Mouse (Mus musculus) testis, postnatal 14 days (tissue): ENCODE data around the gene H2afy2.

Source experiments
- DNase-seq: peaks from one replicate; pipeline ENCODE4 v3.0.0; 2021; ENCODE audit warnings: low spot score

The H2afy2 gene

DNA sequence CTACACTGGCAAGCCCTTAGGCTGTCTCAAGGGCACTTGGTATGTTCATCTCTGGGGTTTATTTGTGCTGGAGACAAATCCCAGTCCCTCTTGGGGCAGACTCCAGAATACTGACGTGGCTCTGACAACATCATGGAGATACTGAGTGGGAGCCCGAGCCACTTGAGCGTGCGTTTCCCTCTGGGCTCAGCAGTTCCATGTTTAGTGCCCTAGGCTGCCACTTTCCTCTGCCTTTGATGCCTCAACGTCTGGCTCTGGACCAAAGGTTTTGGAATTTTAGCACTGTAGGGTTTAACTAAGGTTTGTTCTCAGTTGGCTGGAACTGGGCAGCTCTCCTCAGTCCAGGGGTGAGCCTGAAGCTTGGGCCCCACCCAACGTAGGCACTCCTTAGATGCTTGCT is 60.7 kb downstream of the H2afy2 start:
- DNase-seq: no peak

DNA sequence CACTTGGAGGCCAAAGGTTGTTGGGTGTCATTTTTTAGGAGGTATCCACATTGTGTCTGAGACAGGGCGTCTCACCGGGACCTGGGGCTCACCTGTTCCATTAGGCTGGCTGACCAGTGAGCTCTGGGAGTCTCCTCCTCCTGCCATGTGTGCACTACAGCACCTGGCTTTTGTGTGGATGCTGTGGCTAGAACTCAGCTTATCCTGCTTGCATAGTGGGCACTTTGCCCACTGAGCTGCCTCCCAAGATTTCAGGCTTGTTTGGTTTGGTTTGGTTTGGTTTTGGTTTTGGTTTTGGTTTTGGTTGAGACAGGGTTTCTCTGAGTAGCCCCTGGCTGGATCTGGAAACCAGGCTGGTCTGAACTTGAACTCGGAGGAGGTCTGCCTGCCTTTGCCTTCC is 61.7 kb downstream of the H2afy2 start:
- DNase-seq: no peak

DNA sequence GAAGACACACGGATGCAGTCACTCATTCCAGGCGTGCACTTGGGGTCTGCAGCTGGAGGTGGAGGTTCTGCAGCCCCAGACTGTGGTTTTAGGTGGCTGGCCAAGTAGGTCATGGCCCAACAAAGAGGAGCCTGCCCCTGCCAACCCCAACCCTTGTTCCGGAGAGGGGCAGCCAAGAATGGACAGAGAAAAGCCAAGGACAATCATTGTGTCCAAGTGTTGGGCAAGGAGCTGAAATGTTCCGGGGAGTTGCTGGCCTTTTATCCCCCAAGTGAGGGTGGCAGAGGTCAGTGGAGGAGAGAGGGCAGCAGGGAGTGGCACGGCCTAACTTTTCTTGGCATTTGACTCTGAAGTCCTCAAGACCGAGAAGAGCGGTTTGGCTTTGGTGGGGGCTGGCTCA is 63.6 kb downstream of the H2afy2 start:
- no peak for DNase-seq

DNA sequence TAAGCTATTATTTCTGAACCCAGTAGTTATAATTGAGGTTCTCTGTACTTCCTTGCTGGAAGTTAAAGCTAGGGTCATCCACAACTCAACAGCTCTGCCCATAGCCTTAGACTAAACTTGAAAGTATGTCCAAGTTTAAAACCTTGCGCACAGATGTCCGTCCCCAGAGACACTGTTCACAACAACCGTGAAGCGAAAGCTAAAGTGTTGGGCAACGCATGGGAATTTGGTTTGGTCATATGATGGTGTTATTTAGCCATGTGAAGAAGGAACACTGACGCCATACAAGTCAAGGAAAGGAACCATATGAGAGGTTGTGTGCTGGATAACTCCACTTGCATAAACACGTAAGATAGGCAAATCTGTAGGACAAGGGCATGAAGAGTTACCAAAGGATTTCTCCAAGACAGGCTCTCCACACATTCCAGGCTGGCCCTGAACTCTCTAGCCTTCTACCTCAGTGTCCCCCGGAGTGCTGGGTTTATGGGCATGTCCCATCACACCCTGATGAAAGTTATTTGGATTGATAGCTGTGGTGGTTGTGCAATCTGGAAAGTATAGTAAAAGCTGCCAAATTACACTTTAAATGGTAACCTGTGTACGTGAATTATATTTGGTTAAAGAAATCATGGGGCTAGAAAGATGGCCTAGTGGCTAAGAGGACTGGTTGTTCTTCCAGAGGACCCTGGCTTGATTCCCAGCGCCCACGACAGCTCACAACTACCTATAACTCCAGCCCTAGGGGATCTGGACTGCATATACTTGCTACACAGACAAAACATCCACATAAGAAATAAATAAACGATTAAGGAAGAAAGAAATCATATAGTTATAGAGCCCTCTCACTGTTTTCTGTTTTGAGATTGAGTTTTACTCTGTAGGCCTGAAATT is 66.3 kb downstream of the H2afy2 start:
- DNase-seq: no peak

DNA sequence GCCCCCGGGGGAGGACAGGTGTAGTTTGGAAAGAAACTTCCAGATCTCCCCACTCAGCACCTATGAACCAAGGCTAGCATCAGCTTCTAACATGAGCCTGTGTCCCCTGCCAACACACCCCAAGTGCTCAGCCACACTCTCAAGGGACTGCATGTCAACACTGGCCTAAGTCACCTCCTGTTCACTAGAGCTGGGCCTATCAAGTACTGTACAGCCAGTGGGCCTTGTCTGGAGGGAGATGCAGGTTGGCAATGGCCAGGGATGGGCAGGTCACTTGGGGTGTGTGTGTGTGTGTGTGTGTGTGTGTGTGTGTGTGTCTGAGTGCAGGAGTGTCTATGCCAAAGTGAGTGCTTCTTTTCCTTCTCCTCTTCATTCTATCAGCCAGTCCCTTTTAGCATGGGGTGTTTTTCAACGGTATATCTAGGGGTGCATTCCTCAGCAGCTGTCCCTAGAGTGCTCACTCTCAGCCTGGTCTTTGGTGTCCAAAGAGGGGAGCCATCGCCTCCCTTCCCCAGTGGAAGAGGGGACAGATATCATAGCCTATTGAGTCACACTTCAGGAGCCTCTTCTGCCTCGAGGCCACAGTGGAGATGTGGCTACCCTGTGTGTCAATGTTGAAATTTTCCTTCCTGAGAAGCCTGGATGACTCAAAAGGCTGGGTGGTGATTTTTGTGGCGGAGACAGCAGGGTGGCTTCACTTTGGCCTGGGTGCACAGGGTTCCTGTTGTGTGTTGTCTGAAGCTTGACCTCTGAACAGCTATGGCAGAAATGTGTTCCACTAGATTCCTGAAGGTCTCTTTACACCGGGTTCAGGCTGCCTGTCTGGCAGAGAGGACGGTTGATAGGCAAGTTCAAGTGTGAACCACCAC is 67.7 kb downstream of the H2afy2 start:
- no peak for DNase-seq

DNA sequence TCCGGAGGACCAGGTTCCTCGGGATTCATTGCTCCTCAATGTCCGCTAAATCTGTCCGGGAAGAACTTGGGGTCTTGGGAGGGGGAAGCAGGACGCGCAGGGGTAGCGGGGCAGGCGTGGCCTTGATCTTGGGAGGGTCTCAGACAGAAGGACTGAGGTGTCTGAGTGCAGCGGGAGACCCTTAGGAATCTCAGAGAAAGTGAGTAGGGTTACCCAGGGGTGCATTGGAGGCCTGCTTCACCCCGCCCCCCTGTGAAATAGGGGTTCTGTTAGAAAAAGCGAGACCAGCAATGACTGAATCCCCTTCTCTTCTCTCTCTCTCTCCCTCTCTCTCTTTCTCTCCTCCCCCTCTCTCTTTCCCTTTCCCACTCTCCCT is 68.5 kb downstream of the H2afy2 start:
- DNase-seq: no peak

DNA sequence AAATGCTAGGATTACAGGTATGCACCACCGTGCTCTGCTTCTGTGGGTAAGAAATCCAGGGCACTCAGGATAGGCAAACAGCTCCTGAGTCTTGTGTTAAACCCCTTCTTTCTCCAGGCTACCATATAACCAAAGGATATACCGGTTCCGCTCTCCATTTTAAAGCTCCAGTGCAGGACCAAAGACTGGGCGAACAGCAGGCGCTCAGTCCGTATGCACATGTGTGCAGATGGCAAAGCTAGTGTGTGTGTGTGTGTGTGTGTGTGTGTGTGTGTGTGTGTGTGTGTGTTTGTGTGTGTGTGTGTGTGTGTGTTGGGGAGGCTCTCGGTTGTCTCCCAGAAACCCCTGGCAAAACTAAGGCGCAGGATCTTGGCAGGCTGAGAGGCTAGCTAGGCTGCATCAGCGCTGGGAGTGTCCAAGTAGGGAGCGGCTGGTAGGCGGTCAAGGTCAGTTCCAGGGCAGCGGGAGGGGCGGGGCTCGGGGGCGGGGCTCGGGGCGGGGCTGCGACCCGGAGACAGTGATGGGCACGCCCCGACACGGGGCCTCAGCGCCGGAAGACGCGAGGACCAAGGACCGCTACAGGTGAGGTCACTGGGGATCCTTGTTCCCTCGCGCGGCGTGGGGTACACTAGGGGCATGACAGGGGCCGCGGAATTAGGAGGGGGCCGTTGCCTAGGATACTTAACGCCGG is 69.0 kb downstream of the H2afy2 start, which contains the start of gene Aifm2:
Gene Aifm2 (plus strand): TSS at position 493 of the 691 bp plus-strand sequence.
- peak; percentile 70 for DNase-seq

DNA sequence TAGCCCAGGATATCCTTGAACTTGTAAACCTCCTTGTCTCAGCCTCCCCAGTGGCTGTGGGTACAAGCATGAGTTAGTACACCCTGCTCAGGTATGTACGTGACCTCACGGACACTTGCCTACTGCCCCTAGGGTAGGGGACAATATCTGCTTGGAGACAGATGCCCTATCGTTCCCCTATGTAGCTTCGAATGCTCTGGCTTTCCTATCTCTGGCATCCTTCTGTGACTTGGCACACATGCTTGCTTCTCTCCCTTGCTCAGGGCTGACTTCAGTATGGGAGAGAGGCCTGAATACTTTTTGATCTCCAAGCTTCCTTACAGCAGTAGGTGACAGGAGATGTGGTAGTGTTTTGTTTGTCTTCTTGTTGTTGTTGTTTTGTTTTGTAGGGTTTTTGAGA is 69.8 kb downstream of the H2afy2 start:
- no peak for DNase-seq

DNA sequence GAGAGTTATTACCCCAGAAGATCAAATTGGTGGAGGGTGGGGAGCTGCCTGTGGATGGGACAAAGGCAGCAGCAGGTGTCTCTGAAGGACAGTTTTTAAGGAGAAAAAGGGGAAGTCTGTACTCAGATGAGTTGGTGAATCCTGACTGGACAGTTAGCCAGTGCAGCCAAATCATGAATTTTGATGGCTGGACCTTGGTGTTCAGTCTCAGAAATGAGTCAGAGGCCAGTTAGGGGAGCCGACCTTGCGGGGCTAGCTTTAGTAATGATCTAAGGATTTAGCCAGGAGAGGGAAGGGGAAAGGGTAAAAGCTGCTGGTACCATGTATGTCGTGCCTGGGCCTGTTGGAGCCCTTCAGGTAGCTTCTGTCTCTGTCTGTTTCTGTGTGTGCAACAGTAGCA is 70.3 kb downstream of the H2afy2 start:
- no peak for DNase-seq

DNA sequence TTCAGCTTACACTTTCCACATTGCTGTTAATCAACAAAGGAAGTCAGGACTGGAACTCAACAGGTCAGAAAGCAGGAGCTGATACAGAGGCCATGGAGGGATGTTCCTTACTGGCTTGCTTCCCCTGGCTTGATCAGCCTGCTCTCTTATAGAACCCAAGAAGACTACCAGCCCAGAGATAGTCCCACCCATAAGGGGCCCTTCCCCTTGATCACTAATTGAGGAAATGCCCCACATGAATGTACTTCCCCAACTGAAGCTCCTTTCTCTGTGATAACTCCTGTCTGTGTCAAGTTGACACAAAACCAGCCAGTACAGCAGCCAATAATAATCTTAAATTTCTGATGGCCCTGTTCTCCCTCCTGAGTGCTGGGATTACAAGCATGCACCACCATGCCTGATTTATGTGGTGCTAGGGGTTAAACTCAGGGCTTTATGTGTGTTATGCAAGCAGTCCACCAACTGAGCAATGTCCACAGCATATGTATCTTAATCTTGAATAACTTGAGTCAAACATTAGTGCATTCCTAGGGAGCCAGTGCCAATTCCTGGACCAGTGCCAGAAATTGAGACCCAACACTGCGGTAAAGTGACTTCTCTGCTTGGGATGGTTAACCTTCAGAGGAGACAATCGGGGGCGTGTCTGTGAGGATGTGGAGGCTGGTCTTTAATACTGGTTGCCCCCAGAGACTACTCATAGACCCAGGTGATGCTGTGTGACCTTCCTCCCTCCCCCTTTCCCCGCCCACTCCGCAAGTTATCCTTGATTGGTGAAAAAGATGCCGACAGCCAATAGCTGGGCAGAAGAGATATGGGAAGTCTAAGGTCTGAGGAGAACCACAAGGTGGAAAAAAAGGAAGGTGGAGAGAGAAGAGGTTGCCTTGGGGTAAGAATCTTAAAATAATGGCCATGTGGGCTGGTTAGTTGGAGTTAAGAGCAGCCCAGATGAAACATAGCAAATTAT is 77.3 kb downstream of the H2afy2 start:
- no peak for DNase-seq

DNA sequence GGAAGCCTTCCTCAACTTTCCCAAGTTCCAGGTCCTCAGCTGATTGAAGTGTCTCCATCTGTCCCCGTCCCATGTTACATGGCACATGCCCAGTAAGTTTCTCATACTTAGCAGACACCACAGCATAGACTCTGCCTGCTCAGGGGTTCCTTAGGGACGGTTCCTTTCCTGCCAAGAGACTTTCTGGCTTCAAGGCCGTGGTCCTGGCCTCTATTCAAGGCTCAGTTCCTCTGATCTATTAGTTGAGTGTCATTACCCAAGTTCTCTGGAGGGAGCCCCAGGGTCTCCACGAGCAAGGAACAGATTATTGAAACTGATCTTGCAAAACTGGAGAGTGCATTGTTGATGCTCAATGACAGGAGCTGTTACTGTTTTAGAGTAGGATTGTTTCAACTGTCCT is 79.3 kb downstream of the H2afy2 start:
- DNase-seq: peak; percentile 44

DNA sequence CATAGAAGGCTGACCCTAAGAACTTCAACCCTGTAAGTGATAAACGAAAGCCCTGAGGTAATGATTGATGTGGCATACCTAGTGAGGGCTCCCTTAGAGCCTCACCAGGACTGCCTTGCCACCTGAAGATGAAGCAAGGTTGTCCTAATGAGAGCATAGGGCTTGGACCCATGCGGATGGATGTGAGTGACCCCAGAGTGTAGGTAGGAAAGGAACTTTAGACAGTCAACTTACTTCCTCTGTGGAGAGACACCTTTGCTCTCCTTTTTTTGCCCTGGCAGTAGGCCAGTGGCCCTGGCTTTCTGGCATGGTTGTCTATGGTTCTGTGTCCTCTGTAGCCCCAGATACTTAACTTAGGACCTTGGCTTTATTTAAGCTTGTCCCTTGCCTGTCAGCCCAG is 86.9 kb downstream of the H2afy2 start:
- no peak for DNase-seq

DNA sequence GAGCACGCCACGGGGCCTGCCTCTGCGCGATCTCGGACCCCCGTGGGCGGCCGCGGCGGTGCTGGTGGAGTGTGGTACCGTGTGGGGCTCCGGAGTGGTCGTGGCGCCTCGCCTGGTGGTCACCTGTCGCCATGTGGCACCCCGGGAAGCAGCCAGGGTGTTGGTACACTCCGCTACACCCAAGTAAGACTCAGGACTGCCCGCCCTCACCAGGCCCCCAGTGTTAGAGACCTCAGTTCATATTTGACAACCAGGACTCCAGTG is 87.5 kb downstream of the H2afy2 start:
- DNase-seq: no peak

DNA sequence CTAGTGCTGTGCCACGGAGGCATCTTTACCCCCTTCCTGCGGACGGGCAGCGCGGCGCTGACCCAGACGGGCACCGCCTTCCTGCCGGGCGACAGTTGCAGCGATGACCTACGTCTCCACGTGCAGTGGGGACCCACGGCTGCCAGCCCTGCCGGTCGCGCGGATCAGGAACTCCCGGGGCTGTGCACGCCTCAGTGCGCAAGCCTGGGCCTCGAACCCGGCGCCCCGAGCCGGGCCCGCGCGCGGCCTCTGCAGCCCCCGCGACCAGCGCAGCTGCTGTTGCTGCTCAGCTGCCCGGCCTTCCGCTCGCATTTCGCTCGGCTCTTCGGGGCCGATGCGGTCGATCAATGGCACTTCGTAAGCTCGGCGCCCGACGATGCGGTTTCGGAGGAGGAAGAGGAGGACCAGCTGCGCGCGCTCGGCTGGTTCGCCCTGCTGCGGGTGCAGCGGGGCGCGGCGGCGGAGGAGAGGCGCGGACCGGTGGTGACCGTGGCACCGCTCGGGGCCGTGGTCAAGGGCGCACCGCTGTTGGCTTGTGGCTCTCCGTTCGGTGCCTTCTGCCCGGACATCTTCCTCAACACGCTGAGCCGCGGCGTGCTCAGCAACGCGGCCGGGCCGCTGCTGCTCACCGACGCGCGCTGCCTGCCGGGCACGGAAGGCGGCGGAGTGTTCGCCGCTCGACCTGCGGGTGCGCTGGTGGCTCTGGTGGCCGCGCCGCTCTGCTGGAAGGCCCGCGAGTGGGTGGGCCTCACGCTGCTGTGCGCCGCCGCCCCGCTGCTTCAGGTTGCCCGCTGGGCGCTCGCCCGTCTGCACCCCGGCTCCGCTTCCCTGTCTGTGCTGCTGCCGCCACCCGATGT is 88.0 kb downstream of the H2afy2 start:
- no peak for DNase-seq

DNA sequence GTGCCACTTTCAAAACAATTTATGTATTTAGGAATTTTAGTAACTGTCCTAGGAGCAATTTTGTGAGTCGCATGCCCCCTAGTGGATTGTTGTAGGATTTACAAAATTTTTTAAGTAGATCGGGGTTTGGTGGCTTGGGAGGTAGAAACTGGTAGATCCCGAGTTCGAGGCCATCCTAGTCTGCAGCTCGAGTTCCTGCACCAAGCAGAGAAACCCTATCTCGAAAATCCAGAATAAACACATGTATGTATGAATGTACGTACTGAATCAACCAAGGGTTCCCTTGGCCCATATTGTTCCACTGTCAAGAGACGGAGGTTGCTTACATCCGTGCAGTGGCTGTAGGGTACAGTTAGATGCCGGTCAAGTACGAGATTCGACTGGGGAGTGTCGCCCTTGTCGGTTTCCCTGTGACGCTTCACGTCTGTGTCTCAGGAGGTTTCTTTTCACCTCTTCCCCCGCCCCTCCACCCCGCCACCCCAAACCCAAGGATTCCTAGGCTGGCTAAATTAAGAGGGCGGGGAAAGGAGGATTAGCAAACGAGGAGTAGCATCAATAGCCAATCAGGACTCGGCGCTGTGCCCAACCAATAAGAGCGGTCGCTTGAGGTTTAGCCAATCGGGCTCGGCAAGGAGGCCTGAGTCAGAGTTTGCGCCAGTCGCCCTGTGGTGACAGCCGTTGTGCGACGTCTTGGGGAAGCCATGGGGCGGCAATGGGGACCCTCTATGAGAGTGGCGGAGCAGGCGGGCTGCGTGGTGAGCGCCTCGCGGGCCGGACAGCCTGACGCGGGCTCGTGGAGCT is 88.9 kb downstream of the H2afy2 start, which contains the start of gene Tysnd1:
Gene Tysnd1 (plus strand): TSS at position 645 of the 801 bp plus-strand sequence.
- DNase-seq: peak; percentile 96

DNA sequence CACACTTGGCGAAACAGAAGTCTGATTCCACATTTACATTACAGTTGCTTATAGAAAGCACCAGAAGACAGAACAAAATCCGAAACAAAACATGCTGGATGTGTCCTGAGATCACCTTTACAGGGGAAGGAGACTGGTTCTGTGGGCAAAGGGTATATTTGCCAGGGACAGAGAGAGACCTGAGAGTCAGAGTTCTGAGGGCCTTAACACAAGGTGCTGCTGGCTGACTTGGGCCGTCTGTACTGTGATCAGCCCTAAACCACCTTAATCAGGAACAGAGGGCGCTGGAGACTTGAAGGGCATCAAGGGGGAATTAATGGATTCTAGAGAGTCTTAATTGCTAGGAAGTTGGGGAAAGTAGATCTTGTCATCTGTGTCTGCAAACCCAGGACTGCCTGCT is 90.4 kb downstream of the H2afy2 start:
- DNase-seq: no peak

DNA sequence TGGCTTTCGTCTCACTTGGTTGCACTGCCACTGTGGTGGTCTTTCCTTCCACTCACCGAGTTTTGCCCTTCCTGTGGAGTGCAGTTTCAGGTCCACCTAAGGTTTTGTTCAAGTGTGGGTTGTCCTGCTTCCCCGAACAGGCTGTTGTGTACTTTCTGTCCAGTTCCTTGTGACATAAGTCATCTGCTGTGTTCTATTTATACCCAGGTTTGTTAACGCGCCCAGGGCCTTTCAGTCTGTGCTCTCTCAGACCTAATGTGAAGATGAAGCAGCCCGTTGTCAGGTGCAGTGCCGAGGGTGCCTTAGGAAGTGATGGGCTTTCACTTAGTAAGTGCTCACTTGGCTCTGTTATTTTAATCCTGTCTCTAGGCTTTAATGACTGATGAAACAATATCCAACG is 94.5 kb downstream of the H2afy2 start:
- DNase-seq: no peak
